Mouse (Mus musculus): ENCODE measurements around the gene Tollip.

- TF ChIP-seq CTCF (IDR thresholded peaks at IDR 0.05; ENCODE audit: low read depth, low read length) (no peak), POLR2A (IDR thresholded peaks at IDR 0.05; ENCODE audit: borderline replicate concordance, low read depth, low read length) (no peak)
Observed at GRCm38 (mm10) chr7:141918407-141918806, at the start of gene Tollip.

All from bone marrow macrophage, adult 2 months (primary cell).